Mouse (Mus musculus): ENCODE measurements around the gene P2rx3. TPM values are rescaled to one million over a fixed set of nuclear protein-coding genes. Genes with fewer than 3 reads are reported as not detected.

The P2rx3 gene
- polyA plus RNA-seq (2016; fragmentation: Nextera tagmentation; extraction: Ambion mirVana) = 1.4 and 1.6 TPM in 2 replicates

GRCm38 (mm10) chr2:85037047-85038026, at the start of gene P2rx3, which contains the start of gene Ssrp1:
TSS of gene P2rx3 (minus strand) at chr2:85037462.
TSS of gene Ssrp1 (plus strand) at chr2:85037234.
- Histone ChIP-seq H3K4me3 (replicated peaks) (peak within 1 kb of the TSS; percentile 76), H3K36me3 (replicated peaks) (peaks cover 32% of the 10 kb centered on the region), H3K4me2 (peak within 1 kb of the TSS; percentile 82), H3K9me3 (no peaks in the 10 kb centered on the region), H3K4me1 (peaks cover 18% of the 10 kb centered on the region), H3K9ac (peak within 1 kb of the TSS; percentile 92), H3K27me3 (peaks cover 3% of the 10 kb centered on the region; the same call in 1 of the 2 replicates), H3K27ac (peak within 1 kb of the TSS; percentile 85)
- 2% methylated on average over 66 of the region's 66 CpGs for WGBS
- ATAC-seq (ENCODE audit: low FRiP score) = peak; percentile 96

GRCm38 (mm10) chr2:85073751-85074150, 36.5 kb upstream of the P2rx3 start:
- Histone ChIP-seq H3K9ac (no peak overlapping the region), H3K4me3 (replicated peaks) (no peak overlapping the region), H3K27me3 (no peaks in the 10 kb centered on the region), H3K4me2 (no peak overlapping the region), H3K27ac (no peak overlapping the region), H3K36me3 (replicated peaks) (peaks cover 43% of the 10 kb centered on the region), H3K4me1 (no peaks in the 10 kb centered on the region), H3K9me3 (no peaks in the 10 kb centered on the region)
- no peak for ATAC-seq (ENCODE audit: low FRiP score)
- 87% methylated on average over 5 of the region's 5 CpGs for WGBS

- Histone ChIP-seq H3K4me1 (no peaks in the 10 kb centered on the region), H3K36me3 (replicated peaks) (peaks cover 43% of the 10 kb centered on the region), H3K4me3 (replicated peaks) (no peak overlapping the region), H3K27me3 (no peaks in the 10 kb centered on the region), H3K27ac (no peak overlapping the region), H3K4me2 (no peak overlapping the region), H3K9me3 (no peaks in the 10 kb centered on the region), H3K9ac (no peak overlapping the region)
- WGBS = 90% methylated on average over 5 of the region's 5 CpGs
- ATAC-seq (ENCODE audit: low FRiP score) = no peak
Observed at GRCm38 (mm10) chr2:85071921-85072320, 34.7 kb upstream of the P2rx3 start.

GRCm38 (mm10) chr2:85070086-85070485, 32.8 kb upstream of the P2rx3 start:
- Histone ChIP-seq H3K36me3 (replicated peaks) (peaks cover 47% of the 10 kb centered on the region), H3K4me2 (no peak overlapping the region), H3K9ac (no peak overlapping the region), H3K27me3 (no peaks in the 10 kb centered on the region), H3K9me3 (no peaks in the 10 kb centered on the region), H3K4me3 (replicated peaks) (no peak overlapping the region), H3K4me1 (no peaks in the 10 kb centered on the region), H3K27ac (no peak overlapping the region)
- ATAC-seq (ENCODE audit: low FRiP score) = no peak
- 71% methylated on average over 15 of the region's 15 CpGs for WGBS

GRCm38 (mm10) chr2:85068626-85069025, 31.4 kb upstream of the P2rx3 start:
- 81% methylated on average over 2 of the region's 2 CpGs for WGBS
- H3K4me2 ChIP-seq = no peak overlapping the region
- no peaks in the 10 kb centered on the region for H3K9me3 ChIP-seq
- ATAC-seq (ENCODE audit: low FRiP score) = no peak
- no peak overlapping the region for H3K9ac ChIP-seq
- H3K27me3 ChIP-seq = no peaks in the 10 kb centered on the region
- H3K27ac ChIP-seq = no peak overlapping the region
- peaks cover 47% of the 10 kb centered on the region for H3K36me3 ChIP-seq (replicated peaks)
- no peak overlapping the region for H3K4me3 ChIP-seq (replicated peaks)
- no peaks in the 10 kb centered on the region for H3K4me1 ChIP-seq

GRCm38 (mm10) chr2:85067903-85068625, 30.8 kb upstream of the P2rx3 start:
- H3K4me1 ChIP-seq = no peaks in the 10 kb centered on the region
- 85% methylated on average over 10 of the region's 10 CpGs for WGBS
- no peak overlapping the region for H3K27ac ChIP-seq
- H3K4me2 ChIP-seq = no peak overlapping the region
- no peak for ATAC-seq (ENCODE audit: low FRiP score)
- no peaks in the 10 kb centered on the region for H3K27me3 ChIP-seq
- no peak overlapping the region for H3K4me3 ChIP-seq (replicated peaks)
- H3K9me3 ChIP-seq = no peaks in the 10 kb centered on the region
- peaks cover 49% of the 10 kb centered on the region for H3K36me3 ChIP-seq (replicated peaks)
- H3K9ac ChIP-seq = no peak overlapping the region

GRCm38 (mm10) chr2:85066937-85067336, 29.7 kb upstream of the P2rx3 start:
- Histone ChIP-seq H3K36me3 (replicated peaks) (peaks cover 49% of the 10 kb centered on the region), H3K9ac (no peak overlapping the region), H3K4me1 (no peaks in the 10 kb centered on the region), H3K9me3 (no peaks in the 10 kb centered on the region), H3K27ac (no peak overlapping the region), H3K4me3 (replicated peaks) (no peak overlapping the region), H3K4me2 (no peak overlapping the region), H3K27me3 (no peaks in the 10 kb centered on the region)
- no peak for ATAC-seq (ENCODE audit: low FRiP score)
- 94% methylated on average over 5 of the region's 5 CpGs for WGBS

GRCm38 (mm10) chr2:85065141-85065875, 28.0 kb upstream of the P2rx3 start:
- Histone ChIP-seq H3K9me3 (no peaks in the 10 kb centered on the region), H3K4me3 (replicated peaks) (no peak overlapping the region), H3K4me2 (no peak overlapping the region), H3K27ac (no peak overlapping the region), H3K9ac (no peak overlapping the region), H3K36me3 (replicated peaks) (peaks cover 43% of the 10 kb centered on the region), H3K4me1 (peaks cover 11% of the 10 kb centered on the region), H3K27me3 (no peaks in the 10 kb centered on the region)
- 90% methylated on average over 12 of the region's 12 CpGs for WGBS
- no peak for ATAC-seq (ENCODE audit: low FRiP score)

GRCm38 (mm10) chr2:85061107-85061541, 23.9 kb upstream of the P2rx3 start:
- Histone ChIP-seq H3K4me1 (peaks cover 14% of the 10 kb centered on the region), H3K27ac (no peak overlapping the region), H3K27me3 (no peaks in the 10 kb centered on the region), H3K4me3 (replicated peaks) (no peak overlapping the region; the same call in 1 of the 2 replicates), H3K36me3 (replicated peaks) (peaks cover 80% of the 10 kb centered on the region), H3K4me2 (peak overlapping the region; percentile 18; the same call in 1 of the 2 replicates), H3K9me3 (no peaks in the 10 kb centered on the region), H3K9ac (no peak overlapping the region)
- no peak for ATAC-seq (ENCODE audit: low FRiP score)
- WGBS = 50% methylated on average over 10 of the region's 10 CpGs

- Histone ChIP-seq H3K4me1 (peaks cover 14% of the 10 kb centered on the region), H3K27ac (no peak overlapping the region), H3K4me2 (peak overlapping the region; percentile 18; the same call in 1 of the 2 replicates), H3K4me3 (replicated peaks) (no peak overlapping the region; the same call in 1 of the 2 replicates), H3K9ac (no peak overlapping the region), H3K9me3 (no peaks in the 10 kb centered on the region), H3K27me3 (no peaks in the 10 kb centered on the region), H3K36me3 (replicated peaks) (peaks cover 85% of the 10 kb centered on the region)
- 0 out of 2 replicates have a peak, but pooled peaks have one; percentile 42 for ATAC-seq (ENCODE audit: low FRiP score)
- WGBS = 21% methylated on average over 11 of the region's 11 CpGs
Observed at GRCm38 (mm10) chr2:85060591-85061060, 23.4 kb upstream of the P2rx3 start.

- peaks cover 14% of the 10 kb centered on the region for H3K4me1 ChIP-seq
- no peak overlapping the region for H3K4me2 ChIP-seq
- no peak overlapping the region for H3K4me3 ChIP-seq (replicated peaks)
- H3K27me3 ChIP-seq = no peaks in the 10 kb centered on the region
- H3K27ac ChIP-seq = no peak overlapping the region
- H3K36me3 ChIP-seq (replicated peaks) = peaks cover 92% of the 10 kb centered on the region
- H3K9ac ChIP-seq = no peak overlapping the region
- WGBS = 92% methylated on average over 6 of the region's 6 CpGs
- no peaks in the 10 kb centered on the region for H3K9me3 ChIP-seq
- ATAC-seq (ENCODE audit: low FRiP score) = no peak; the same call in 1 of the 2 replicates
Observed at GRCm38 (mm10) chr2:85059677-85060076, 22.4 kb upstream of the P2rx3 start.

Measured in forebrain, embryonic 12.5 days (tissue).